Mouse (Mus musculus) C2C12 (cell line): ENCODE data around the gene Clca3a2. TPM values are rescaled to one million over a fixed set of nuclear protein-coding genes. Genes with fewer than 3 reads are reported as not detected.
"Not testable (repeated sequence)": the region's sequence is repeated elsewhere in the genome, so short reads cannot be mapped to it uniquely, and the experiment has no call there.

Source experiments
- H3K27me3 ChIP-seq: one replicate; pipeline ENCODE4 v1.6.1; 2011; ENCODE audit not compliant: control insufficient read depth, insufficient read depth, insufficient read length
- H3K36me3 ChIP-seq: one replicate; pipeline ENCODE4 v1.6.1; 2011; ENCODE audit not compliant: control insufficient read depth, insufficient read depth
- H3K4me3 ChIP-seq: one replicate; pipeline ENCODE4 v1.5.1; 2011; ENCODE audit warnings: mild to moderate bottlenecking, control low read depth; ENCODE audit not compliant: poor library complexity, insufficient read depth, severe bottlenecking
- H3K79me2 ChIP-seq: one replicate; pipeline ENCODE4 v1.6.1; 2011; ENCODE audit not compliant: control insufficient read depth, insufficient read depth
- H3K79me3 ChIP-seq: one replicate; pipeline ENCODE4 v1.6.1; 2011; ENCODE audit warnings: low read depth, control low read depth
- H3ac ChIP-seq: one replicate; pipeline ENCODE3; 2011; ENCODE audit warnings: low read depth; ENCODE audit not compliant: control insufficient read depth, insufficient read length
- CEBPB ChIP-seq: IDR thresholded peaks from one replicate; pipeline ENCODE4 v1.6.1; 2011; ENCODE audit warnings: low read depth, mild to moderate bottlenecking, control low read depth, moderate library complexity
- CTCF ChIP-seq: IDR thresholded peaks from one replicate; pipeline ENCODE4 v1.5.1; 2011; ENCODE audit not compliant: control insufficient read depth, insufficient read depth, insufficient read length
- FOSL1 ChIP-seq: IDR thresholded peaks from one replicate; pipeline ENCODE4 v1.8.0; 2011; ENCODE audit warnings: mild to moderate bottlenecking, low read length; ENCODE audit not compliant: poor library complexity, insufficient read depth, severe bottlenecking
- MAX ChIP-seq: IDR thresholded peaks from one replicate; pipeline ENCODE4 v1.6.1; 2011; ENCODE audit warnings: mild to moderate bottlenecking, control low read depth
- MYOD1 ChIP-seq: IDR thresholded peaks from one replicate; pipeline ENCODE4 v1.6.1; 2011; ENCODE audit warnings: low read depth; ENCODE audit not compliant: control insufficient read depth, insufficient read length
- MYOG ChIP-seq: IDR thresholded peaks from one replicate; pipeline ENCODE4 v1.6.1; 2011; ENCODE audit not compliant: control insufficient read depth, insufficient read length; ENCODE audit errors: extremely low read depth
- USF1 ChIP-seq: IDR thresholded peaks from one replicate; pipeline ENCODE4 v1.6.1; 2011; ENCODE audit warnings: low read depth, mild to moderate bottlenecking, control low read depth, moderate library complexity
- polyA plus RNA-seq: library from polyadenylated mRNA; unstranded; fragments of >200 nt; fragmentation: generic; extraction: Trizol; gene quantifications from one replicate; pipeline ENCODE4 v1.2.1, GENCODE M21; 2012; ENCODE audit warnings: missing spikeins

Gene Clca3a2
- polyA plus RNA-seq, 1 experiment = not detected

GRCm38 (mm10) chr3:144811821-144812220 is 7.5 kb downstream of the Clca3a2 start:
- Histone ChIP-seq H3K27me3 (no peaks in the 10 kb centered on the region), H3K79me3 (no peaks in the 10 kb centered on the region), H3K36me3 (no peaks in the 10 kb centered on the region), H3ac (no peak overlapping the region), H3K79me2 (no peaks in the 10 kb centered on the region), H3K4me3 (no peak overlapping the region)
- no peak for TF ChIP-seq FOSL1
- no peak for TF ChIP-seq CEBPB
- TF ChIP-seq MAX = no peak
- no peak for TF ChIP-seq USF1
- no peak for TF ChIP-seq MYOD1
- no peak for TF ChIP-seq CTCF
- TF ChIP-seq MYOG = no peak

DNA sequence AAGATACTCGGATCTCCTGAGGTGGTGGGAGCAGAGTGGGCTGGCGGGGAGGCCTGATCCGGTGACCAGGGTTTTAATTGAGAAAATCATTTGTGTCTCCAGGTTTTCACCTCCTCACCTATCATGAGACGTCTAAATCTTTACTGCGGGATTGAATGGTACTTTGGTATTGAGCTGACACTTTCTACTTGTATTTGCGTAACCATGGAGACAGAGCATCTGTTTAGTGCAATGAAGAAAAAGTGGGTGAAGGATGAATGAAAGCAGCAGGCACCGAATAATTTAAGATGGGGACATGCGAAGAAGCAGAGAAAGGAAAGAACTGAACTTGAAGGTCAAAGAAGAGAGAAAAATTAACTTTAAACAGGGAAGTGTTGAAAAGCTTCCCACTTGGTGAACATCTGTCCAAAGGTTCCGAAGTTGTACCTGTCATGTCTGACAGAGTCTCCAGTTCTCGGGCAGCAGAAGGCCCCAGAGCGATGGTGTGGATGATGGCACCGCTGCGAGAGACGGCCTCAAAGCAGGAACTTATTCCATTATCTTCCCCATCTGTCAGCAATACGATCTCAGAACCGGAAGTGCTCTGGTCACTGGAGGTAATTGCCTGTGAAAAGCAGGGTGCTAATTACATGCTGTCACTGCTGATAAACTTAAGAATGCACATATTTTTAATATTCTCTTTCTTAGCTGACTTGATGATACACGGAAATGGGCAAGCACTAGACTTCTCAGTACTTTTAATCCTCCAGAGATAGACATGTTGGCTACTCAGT is 11.0 kb downstream of the Clca3a2 start:
- H3K27me3 ChIP-seq, H3K79me2 ChIP-seq, H3K4me3 ChIP-seq, H3K36me3 ChIP-seq, H3K79me3 ChIP-seq, H3ac ChIP-seq: not testable (repeated sequence)

- not testable (repeated sequence) for H3K4me3 ChIP-seq, H3K36me3 ChIP-seq, H3ac ChIP-seq, H3K79me2 ChIP-seq, H3K27me3 ChIP-seq, H3K79me3 ChIP-seq
These were observed 12.7 kb downstream of the Clca3a2 start for GRCm38 (mm10) chr3:144806626-144807025.

DNA sequence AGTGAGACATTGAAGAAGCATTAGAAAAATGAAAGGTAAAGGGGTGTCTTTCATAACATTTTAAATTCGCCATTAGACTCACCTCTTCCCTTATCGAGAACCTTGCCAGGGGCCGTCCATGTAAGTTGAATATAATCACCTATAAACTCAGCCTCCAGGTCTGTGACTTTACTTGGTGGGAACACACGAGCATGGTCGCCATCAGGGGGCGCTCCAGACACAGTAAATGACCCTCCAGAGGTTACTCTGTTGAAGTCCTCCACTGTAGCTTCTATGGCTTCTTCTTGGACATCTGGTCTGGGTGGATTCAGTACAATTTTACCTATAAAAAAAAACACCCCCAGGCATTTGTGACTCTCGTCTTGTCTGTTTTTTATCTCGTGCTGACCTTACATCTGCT is 17.4 kb downstream of the Clca3a2 start:
- H3K79me2 ChIP-seq = no peaks in the 10 kb centered on the region
- no peak for TF ChIP-seq MYOG
- no peak for TF ChIP-seq FOSL1
- peak; percentile 4 for TF ChIP-seq CTCF
- no peak for TF ChIP-seq MYOD1
- no peak for TF ChIP-seq MAX
- no peaks in the 10 kb centered on the region for H3K36me3 ChIP-seq
- H3K79me3 ChIP-seq = no peaks in the 10 kb centered on the region
- no peak overlapping the region for H3K4me3 ChIP-seq
- no peak overlapping the region for H3ac ChIP-seq
- H3K27me3 ChIP-seq = no peaks in the 10 kb centered on the region

DNA sequence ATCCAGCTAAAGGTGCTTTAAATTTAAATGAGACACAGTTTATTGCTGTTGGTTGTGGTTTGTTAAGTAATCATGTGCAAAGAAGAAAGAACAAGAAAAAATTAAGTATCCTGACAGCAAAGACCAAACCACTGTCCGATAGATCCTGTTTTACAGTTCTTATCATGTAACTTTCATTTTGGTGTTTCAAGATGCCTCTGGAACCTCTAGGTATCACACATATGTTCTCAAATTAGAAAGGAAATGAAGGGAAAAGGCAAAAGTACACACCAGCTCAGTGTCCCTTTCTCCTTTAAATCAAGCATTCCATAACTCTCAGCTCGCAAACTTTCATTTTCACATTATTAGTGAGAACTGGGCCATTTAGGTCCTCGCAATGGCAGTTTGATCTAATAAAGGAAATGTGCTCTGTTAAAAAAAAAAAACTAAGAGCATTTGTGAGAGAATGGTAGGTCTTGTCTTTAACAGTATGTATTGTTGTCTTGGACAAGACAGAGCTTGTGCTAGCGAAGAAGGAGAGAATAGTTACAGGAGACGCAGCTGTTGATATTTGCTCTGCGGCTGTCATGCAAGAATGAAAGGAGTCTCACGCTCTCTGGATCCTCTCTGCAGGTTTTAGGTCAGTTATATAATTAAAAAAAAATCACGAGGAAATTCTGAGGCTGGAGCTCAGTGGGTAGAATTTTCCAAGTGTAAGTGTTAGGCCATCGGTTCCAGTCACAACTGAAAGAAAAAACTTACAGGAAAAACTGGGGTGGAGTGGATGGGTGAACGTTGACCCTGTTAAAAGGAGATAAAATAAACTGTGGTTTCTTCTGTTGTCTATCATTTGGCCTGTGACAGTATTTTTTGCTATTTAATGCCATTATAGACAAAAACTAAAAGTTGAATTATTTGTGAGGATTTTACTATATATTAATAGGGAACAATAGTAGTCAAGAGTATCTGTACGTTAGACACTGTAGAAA is 33.8 kb downstream of the Clca3a2 start:
- TF ChIP-seq CTCF (no peak), MAX (no peak), FOSL1 (no peak), MYOG (no peak), MYOD1 (no peak), USF1 (no peak), CEBPB (no peak)
- Histone ChIP-seq H3K27me3 (no peaks in the 10 kb centered on the region), H3K79me2 (no peaks in the 10 kb centered on the region), H3K36me3 (no peaks in the 10 kb centered on the region), H3ac (no peak overlapping the region), H3K4me3 (no peak overlapping the region), H3K79me3 (no peaks in the 10 kb centered on the region)

DNA sequence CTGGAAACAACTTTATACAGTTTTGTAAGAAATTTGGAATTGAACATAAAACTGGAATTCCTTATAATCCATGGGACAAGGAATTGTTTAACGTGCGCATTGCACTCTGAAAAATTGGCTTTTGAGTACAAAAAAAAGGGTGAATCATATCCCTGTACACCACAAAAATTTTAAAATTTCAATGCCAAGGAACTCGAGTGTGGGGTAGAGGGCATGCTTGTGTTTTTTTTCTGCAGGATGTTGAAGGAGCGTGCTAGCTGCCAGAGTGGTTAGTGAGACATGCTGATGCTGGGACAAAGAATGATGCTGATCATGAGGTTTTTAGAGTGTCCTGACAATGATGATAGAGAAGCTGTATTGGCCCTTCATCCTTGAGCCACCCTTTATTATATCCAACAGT is 54.1 kb downstream of the Clca3a2 start:
- H3K27me3 ChIP-seq = no peaks in the 10 kb centered on the region
- no peaks in the 10 kb centered on the region for H3K36me3 ChIP-seq
- no peaks in the 10 kb centered on the region for H3K79me2 ChIP-seq
- H3K79me3 ChIP-seq = no peaks in the 10 kb centered on the region
- no peak for TF ChIP-seq MYOG
- TF ChIP-seq CTCF = no peak
- H3K4me3 ChIP-seq = no peak overlapping the region
- H3ac ChIP-seq = no peak overlapping the region
